Mouse (Mus musculus): Measurements from ENCODE around the gene Klk11.

GRCm38 (mm10) chr7:43788096-43788495 lies 13.7 kb downstream of the Klk11 start:
- TF ChIP-seq POLR2A (IDR thresholded peaks at IDR 0.05; ENCODE audit: low read depth, low read length) (no peak), CTCF (conservative IDR thresholded peaks at IDR 0.05; ENCODE audit: insufficient read depth, insufficient read length, low read depth, low read length) (no peak)
